Mouse (Mus musculus) C2C12 (cell line): ENCODE measurements around the gene Rbl2. TPM values are rescaled to one million over a fixed set of nuclear protein-coding genes. Genes with fewer than 3 reads are reported as not detected.

ENCODE experiments used
- H3K27me3 ChIP-seq: one replicate; pipeline ENCODE4 v1.6.1; 2011; ENCODE audit not compliant: control insufficient read depth, insufficient read depth, insufficient read length
- H3K36me3 ChIP-seq: one replicate; pipeline ENCODE4 v1.6.1; 2011; ENCODE audit not compliant: control insufficient read depth, insufficient read depth
- H3K4me3 ChIP-seq: one replicate; pipeline ENCODE4 v1.5.1; 2011; ENCODE audit warnings: mild to moderate bottlenecking, control low read depth; ENCODE audit not compliant: poor library complexity, insufficient read depth, severe bottlenecking
- H3K79me2 ChIP-seq: one replicate; pipeline ENCODE4 v1.6.1; 2011; ENCODE audit not compliant: control insufficient read depth, insufficient read depth
- H3K79me3 ChIP-seq: one replicate; pipeline ENCODE4 v1.6.1; 2011; ENCODE audit warnings: low read depth, control low read depth
- H3ac ChIP-seq: one replicate; pipeline ENCODE3; 2011; ENCODE audit warnings: low read depth; ENCODE audit not compliant: control insufficient read depth, insufficient read length
- CEBPB ChIP-seq: IDR thresholded peaks from one replicate; pipeline ENCODE4 v1.6.1; 2011; ENCODE audit warnings: low read depth, mild to moderate bottlenecking, control low read depth, moderate library complexity
- CTCF ChIP-seq: IDR thresholded peaks from one replicate; pipeline ENCODE4 v1.5.1; 2011; ENCODE audit not compliant: control insufficient read depth, insufficient read depth, insufficient read length
- FOSL1 ChIP-seq: IDR thresholded peaks from one replicate; pipeline ENCODE4 v1.8.0; 2011; ENCODE audit warnings: mild to moderate bottlenecking, low read length; ENCODE audit not compliant: poor library complexity, insufficient read depth, severe bottlenecking
- MAX ChIP-seq: IDR thresholded peaks from one replicate; pipeline ENCODE4 v1.6.1; 2011; ENCODE audit warnings: mild to moderate bottlenecking, control low read depth
- MYOD1 ChIP-seq: IDR thresholded peaks from one replicate; pipeline ENCODE4 v1.6.1; 2011; ENCODE audit warnings: low read depth; ENCODE audit not compliant: control insufficient read depth, insufficient read length
- MYOG ChIP-seq: IDR thresholded peaks from one replicate; pipeline ENCODE4 v1.6.1; 2011; ENCODE audit not compliant: control insufficient read depth, insufficient read length; ENCODE audit errors: extremely low read depth
- USF1 ChIP-seq: IDR thresholded peaks from one replicate; pipeline ENCODE4 v1.6.1; 2011; ENCODE audit warnings: low read depth, mild to moderate bottlenecking, control low read depth, moderate library complexity
- long read RNA-seq, 2 experiments: library from polyadenylated mRNA; unstranded; transcript quantifications; one replicate each; pipeline ENCODE4 v2.0.0; 2019 to 2020
- polyA plus RNA-seq: library from polyadenylated mRNA; unstranded; fragments of >200 nt; fragmentation: generic; extraction: Trizol; gene quantifications from one replicate; pipeline ENCODE4 v1.2.1, GENCODE M21; 2012; ENCODE audit warnings: missing spikeins

Rbl2 gene
- polyA plus RNA-seq = 4.7 TPM
- long read RNA-seq, experiment 1, full-length matches to known transcripts = 8 of 14 reads
- long read RNA-seq, experiment 1, partial matches to known transcripts = 6 of 14 reads
- long read RNA-seq, experiment 1, other reads (novel, unspliced or antisense) = 0 of 14 reads
- long read RNA-seq, experiment 2, full-length matches to known transcripts = 123 of 135 reads
- long read RNA-seq, experiment 2, partial matches to known transcripts = 8 of 135 reads
- long read RNA-seq, experiment 2, other reads (novel, unspliced or antisense) = 4 of 135 reads

GRCm38 (mm10) chr8:91069834-91070233 is at the start of gene Rbl2:
Gene Rbl2, plus strand, starts transcription at chr8:91070057.
- Histone ChIP-seq H3ac (peak within 1 kb of the TSS; percentile 74), H3K36me3 (no peaks in the 10 kb centered on the region), H3K27me3 (no peaks in the 10 kb centered on the region), H3K79me3 (peaks cover 5% of the 10 kb centered on the region), H3K4me3 (peak within 1 kb of the TSS; percentile 89), H3K79me2 (no peaks in the 10 kb centered on the region)
- TF ChIP-seq FOSL1 = no peak
- TF ChIP-seq MAX = no peak
- no peak for TF ChIP-seq MYOD1
- TF ChIP-seq MYOG = no peak
- no peak for TF ChIP-seq USF1
- TF ChIP-seq CEBPB = no peak
- TF ChIP-seq CTCF = no peak

DNA sequence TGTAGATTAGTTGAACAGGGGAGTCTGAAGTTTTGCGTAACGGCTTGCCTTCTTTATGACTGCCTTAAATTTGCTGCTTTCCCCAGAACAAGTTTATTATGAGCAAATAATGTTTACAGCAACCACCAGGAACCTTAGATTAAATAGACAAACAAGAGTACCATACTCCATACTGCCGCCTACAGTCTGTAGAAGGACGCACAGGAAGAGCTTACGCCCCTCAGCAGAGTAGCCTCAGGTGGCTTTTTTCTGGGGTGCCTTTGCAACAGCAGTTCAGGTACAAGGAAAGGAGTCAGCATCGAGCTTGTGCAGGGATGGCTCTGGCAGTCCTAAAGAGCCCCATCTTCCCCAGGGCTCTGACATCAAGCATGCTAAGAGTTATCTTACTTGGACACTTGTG is 35.4 kb upstream of the Rbl2 start:
- Histone ChIP-seq H3K27me3 (no peaks in the 10 kb centered on the region), H3K4me3 (no peak overlapping the region), H3ac (no peak overlapping the region), H3K36me3 (peaks cover 20% of the 10 kb centered on the region), H3K79me2 (no peaks in the 10 kb centered on the region), H3K79me3 (no peaks in the 10 kb centered on the region)
- TF ChIP-seq USF1 (no peak), MYOD1 (no peak), CTCF (no peak), FOSL1 (no peak), MYOG (no peak), MAX (no peak), CEBPB (no peak)

- no peak overlapping the region for H3ac ChIP-seq
- H3K27me3 ChIP-seq = no peaks in the 10 kb centered on the region
- H3K79me3 ChIP-seq = no peaks in the 10 kb centered on the region
- no peak overlapping the region for H3K4me3 ChIP-seq
- H3K79me2 ChIP-seq = no peaks in the 10 kb centered on the region
- H3K36me3 ChIP-seq = peaks cover 33% of the 10 kb centered on the region
- TF ChIP-seq USF1 (no peak), CEBPB (no peak), CTCF (no peak), MYOD1 (no peak), MAX (no peak), FOSL1 (no peak), MYOG (no peak)
Measured at GRCm38 (mm10) chr8:91036905-91037304, 33.0 kb upstream of the Rbl2 start.

DNA sequence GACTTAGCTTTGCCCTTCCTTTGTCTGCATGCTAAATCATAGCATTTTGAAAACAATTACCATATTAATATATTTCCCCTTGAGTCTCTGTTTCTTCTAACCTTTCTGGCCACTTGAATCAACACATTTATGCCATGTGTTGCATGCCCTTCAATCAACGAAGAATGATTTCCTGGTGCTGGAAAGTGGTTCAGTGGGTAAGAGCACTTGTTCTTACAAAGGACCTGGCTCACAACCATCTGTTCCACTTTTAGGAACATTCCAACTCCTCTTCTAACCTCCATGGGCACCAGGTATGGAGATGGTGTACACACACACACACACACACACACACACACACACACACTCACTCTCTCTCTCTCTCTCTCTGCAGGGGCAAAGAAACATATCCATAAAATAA is 31.2 kb upstream of the Rbl2 start:
- H3K79me3 ChIP-seq = no peaks in the 10 kb centered on the region
- TF ChIP-seq FOSL1 (no peak), MAX (no peak), MYOD1 (no peak), CTCF (no peak), USF1 (no peak), MYOG (no peak), CEBPB (no peak)
- no peak overlapping the region for H3K4me3 ChIP-seq
- peaks cover 26% of the 10 kb centered on the region for H3K36me3 ChIP-seq
- no peaks in the 10 kb centered on the region for H3K27me3 ChIP-seq
- H3K79me2 ChIP-seq = no peaks in the 10 kb centered on the region
- no peak overlapping the region for H3ac ChIP-seq

- Histone ChIP-seq H3K79me2 (no peaks in the 10 kb centered on the region), H3K27me3 (no peaks in the 10 kb centered on the region), H3K4me3 (no peak overlapping the region), H3K36me3 (peaks cover 14% of the 10 kb centered on the region), H3K79me3 (no peaks in the 10 kb centered on the region), H3ac (no peak overlapping the region)
- TF ChIP-seq CTCF (no peak), MYOG (no peak), CEBPB (no peak), USF1 (no peak), MYOD1 (no peak), FOSL1 (no peak), MAX (no peak)
Measured at GRCm38 (mm10) chr8:91046370-91046769, 23.5 kb upstream of the Rbl2 start.

DNA sequence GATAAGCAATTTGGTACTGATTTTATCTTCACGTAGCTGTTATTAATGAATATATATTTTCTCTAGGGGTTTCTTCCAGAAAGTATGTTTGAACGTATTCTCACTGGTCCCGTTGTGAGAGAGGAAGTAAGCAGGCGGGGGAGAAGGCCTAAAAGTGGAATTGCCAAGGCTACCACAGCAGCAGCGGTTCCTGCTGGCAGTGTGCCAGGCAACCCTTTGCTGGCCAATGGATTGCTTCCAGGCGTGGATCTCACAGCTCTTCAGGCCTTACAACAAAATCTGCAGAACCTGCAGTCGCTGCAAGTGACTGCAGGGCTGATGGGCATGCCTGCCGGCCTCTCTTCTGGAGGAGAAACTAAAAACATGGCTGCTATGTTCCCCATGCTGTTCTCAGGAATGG is 18.8 kb upstream of the Rbl2 start:
- Histone ChIP-seq H3ac (no peak overlapping the region), H3K79me3 (no peaks in the 10 kb centered on the region), H3K27me3 (no peaks in the 10 kb centered on the region), H3K79me2 (no peaks in the 10 kb centered on the region), H3K36me3 (peaks cover 14% of the 10 kb centered on the region), H3K4me3 (no peak overlapping the region)
- TF ChIP-seq FOSL1 (no peak), USF1 (no peak), MAX (no peak), CEBPB (no peak), CTCF (no peak), MYOD1 (no peak), MYOG (no peak)
